Mouse (Mus musculus) liver, adult 2 months (tissue): ENCODE data around the gene Syce2.

Experiments
- CTCF ChIP-seq: fragments of 200-500 bp; IDR thresholded peaks from 2 replicates; pipeline ENCODE4 v1.5.1; 2011; ENCODE audit warnings: low read depth, low read length, control low read depth
- POLR2A ChIP-seq: fragments of 200-500 bp; IDR thresholded peaks from 2 replicates; pipeline ENCODE4 v1.6.1; 2011; ENCODE audit warnings: low read length, control low read depth; ENCODE audit not compliant: insufficient read depth; ENCODE audit errors: extremely low read depth

- TF ChIP-seq CTCF (peak; percentile 86), POLR2A (no peak)
These were observed 31.2 kb downstream of the Syce2 start for GRCm38 (mm10) chr8:84902920-84903661.
